Mouse (Mus musculus) ES-E14 (cell line): ENCODE results near the gene Gm5460. TPM values are rescaled to one million over a fixed set of nuclear protein-coding genes. Genes with fewer than 3 reads are reported as not detected.

Experiments used
- DNase-seq: peaks from one replicate; pipeline ENCODE4 v3.0.0-alpha.2; 2013; ENCODE audit warnings: low read depth, low spot score
- H3K27ac ChIP-seq: 2 replicates; pipeline ENCODE4 v1.5.1; 2012; ENCODE audit warnings: low read depth, mild to moderate bottlenecking, low read length, moderate library complexity, mixed read lengths; ENCODE audit not compliant: poor library complexity, insufficient read depth, severe bottlenecking
- H3K36me3 ChIP-seq: 2 replicates; pipeline ENCODE4 v1.6.1; 2012; ENCODE audit warnings: mild to moderate bottlenecking, low read length, moderate library complexity, mixed read lengths; ENCODE audit not compliant: control insufficient read depth, poor library complexity, insufficient read depth, severe bottlenecking
- H3K4me1 ChIP-seq, 2 experiments: fragments of 150-350 bp in 1 of 2; sonication (generic) in 1 of 2; 2 replicates each; pipeline ENCODE4 v1.6.1; 2012; ENCODE audit warnings: low read length in 2 of 2, mild to moderate bottlenecking in 1 of 2, mixed read lengths in 1 of 2; ENCODE audit not compliant: control insufficient read depth in 2 of 2, insufficient read depth in 2 of 2, poor library complexity in 1 of 2
- H3K4me3 ChIP-seq, 2 experiments: fragments of 150-350 bp in 1 of 2; sonication (generic) in 1 of 2; 2 replicates each; pipeline ENCODE4 v1.5.1; 2012; ENCODE audit warnings: low read length in 2 of 2, low read depth in 1 of 2, mild to moderate bottlenecking in 1 of 2, mixed read lengths in 1 of 2; ENCODE audit not compliant: insufficient read depth in 1 of 2, poor library complexity in 1 of 2, severe bottlenecking in 1 of 2
- H3K9ac ChIP-seq: 2 replicates; pipeline ENCODE4 v1.6.1; 2012; ENCODE audit warnings: low read depth, mild to moderate bottlenecking, low read length, mixed read lengths; ENCODE audit not compliant: poor library complexity, insufficient read depth, severe bottlenecking
- H3K9me3 ChIP-seq: fragments of 150-350 bp; sonication (generic); 2 replicates; pipeline ENCODE4 v1.6.1; 2012; ENCODE audit warnings: low read depth, mild to moderate bottlenecking, low read length; ENCODE audit not compliant: control insufficient read depth, insufficient read depth
- CHD2 ChIP-seq: IDR thresholded peaks from 2 replicates; pipeline ENCODE4 v1.6.1; 2014; ENCODE audit warnings: mild to moderate bottlenecking, low read depth, low read length, inconsistent platforms
- HCFC1 ChIP-seq: IDR thresholded peaks from 2 replicates; pipeline ENCODE4 v1.6.1; 2012; ENCODE audit warnings: low read length, inconsistent platforms, borderline replicate concordance; ENCODE audit not compliant: insufficient read depth
- MAFK ChIP-seq: IDR thresholded peaks from 2 replicates; pipeline ENCODE4 v1.6.1; 2014; ENCODE audit warnings: mild to moderate bottlenecking, low read depth, low read length, inconsistent platforms; ENCODE audit not compliant: insufficient read depth
- ZC3H11A ChIP-seq: IDR thresholded peaks from 2 replicates; pipeline ENCODE4 v1.6.1; 2012; ENCODE audit warnings: low read depth, mild to moderate bottlenecking, inconsistent platforms, low read length, borderline replicate concordance
- ZNF384 ChIP-seq: IDR thresholded peaks from 2 replicates; pipeline ENCODE4 v1.6.1; 2012; ENCODE audit warnings: low read depth, low read length, inconsistent platforms
- in situ Hi-C, 2 experiments: fragments of 600-800 bp; cut with MboI; formaldehyde crosslinking; loops; one replicate each; pipeline ENCODE4 v1.15.1; 2025; ENCODE audit warnings: low sequenced_read_pairs in 2 of 2, inconsistent platforms in 1 of 2; ENCODE audit not compliant: unreplicated experiment in 2 of 2
- total RNA-seq: library from RNA; depleted of rRNA; stranded (reverse); fragments of 300-350 nt; gene quantifications from 2 replicates; pipeline ENCODE4 v1.2.3, GENCODE M21; 2012

Gene Gm5460
- total RNA-seq, 1 experiment: not detected

GRCm38 (mm10) chr14:34000076-34000475, 16.5 kb upstream of the Gm5460 start:
- no peak overlapping the region for H3K27ac ChIP-seq
- H3K4me3 ChIP-seq: no peak overlapping the region
- no peaks in the 10 kb centered on the region for H3K4me1 ChIP-seq
- in situ Hi-C loops: no loop called here
- no peak for TF ChIP-seq ZC3H11A
- no peak for TF ChIP-seq CHD2
- no peak for TF ChIP-seq ZNF384
- TF ChIP-seq HCFC1: no peak
- no peak for TF ChIP-seq MAFK
- no peaks in the 10 kb centered on the region for H3K9me3 ChIP-seq
- DNase-seq: no peak
- H3K36me3 ChIP-seq: no peaks in the 10 kb centered on the region
- H3K9ac ChIP-seq: no peak overlapping the region

DNA sequence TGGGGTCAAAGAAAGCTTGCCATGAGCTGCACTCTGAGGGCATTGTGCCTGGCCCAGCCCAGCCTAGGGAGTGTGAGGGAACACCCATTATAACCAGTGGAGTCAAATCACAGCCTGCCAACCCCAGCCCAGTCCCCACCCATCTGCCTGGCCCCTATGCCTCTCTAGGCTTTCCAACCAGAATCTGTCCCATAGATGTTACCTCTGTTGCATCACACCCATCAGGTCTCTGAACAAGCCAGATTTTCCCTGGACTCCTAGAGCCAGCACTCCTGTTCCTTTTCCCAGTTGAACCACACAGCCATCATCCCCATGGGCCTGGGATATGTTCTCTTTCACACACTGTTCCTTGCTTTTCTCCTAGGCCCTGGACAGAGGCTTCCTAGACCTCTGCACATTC, 15.1 kb upstream of the Gm5460 start:
- Histone ChIP-seq H3K36me3 (no peaks in the 10 kb centered on the region), H3K27ac (no peak overlapping the region), H3K9ac (no peak overlapping the region), H3K9me3 (no peaks in the 10 kb centered on the region), H3K4me3 (no peak overlapping the region), H3K4me1 (no peaks in the 10 kb centered on the region)
- no peak for DNase-seq
- in situ Hi-C loops: no loop called here
- no peak for TF ChIP-seq MAFK
- TF ChIP-seq ZNF384: no peak
- no peak for TF ChIP-seq CHD2
- no peak for TF ChIP-seq HCFC1
- no peak for TF ChIP-seq ZC3H11A

DNA sequence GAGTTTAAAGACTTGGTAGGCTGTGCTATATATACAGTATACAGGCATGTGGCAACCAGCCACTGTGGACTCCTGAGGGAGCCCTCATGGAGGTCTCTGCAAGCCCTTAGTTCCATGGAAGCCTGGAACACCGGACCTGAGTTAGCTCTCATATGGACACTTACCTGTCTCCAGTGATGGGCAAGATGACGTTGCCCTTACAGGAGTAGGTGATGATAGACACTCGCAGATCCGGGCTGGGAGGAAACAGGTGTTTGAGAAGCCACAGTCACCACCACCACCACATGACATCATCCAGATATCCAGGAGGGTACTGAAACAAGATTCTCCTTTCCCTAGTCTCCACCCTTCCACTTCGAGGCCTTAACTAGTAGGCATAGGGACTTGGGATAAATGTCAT, 14.2 kb upstream of the Gm5460 start:
- no peaks in the 10 kb centered on the region for H3K4me1 ChIP-seq
- no peak overlapping the region for H3K9ac ChIP-seq
- TF ChIP-seq ZNF384 (no peak), MAFK (no peak), ZC3H11A (no peak), HCFC1 (no peak), CHD2 (no peak)
- H3K9me3 ChIP-seq: no peaks in the 10 kb centered on the region
- H3K36me3 ChIP-seq: no peaks in the 10 kb centered on the region
- H3K4me3 ChIP-seq: no peak overlapping the region
- H3K27ac ChIP-seq: no peak overlapping the region
- no peak for DNase-seq
- in situ Hi-C loops: no loop called here

DNA sequence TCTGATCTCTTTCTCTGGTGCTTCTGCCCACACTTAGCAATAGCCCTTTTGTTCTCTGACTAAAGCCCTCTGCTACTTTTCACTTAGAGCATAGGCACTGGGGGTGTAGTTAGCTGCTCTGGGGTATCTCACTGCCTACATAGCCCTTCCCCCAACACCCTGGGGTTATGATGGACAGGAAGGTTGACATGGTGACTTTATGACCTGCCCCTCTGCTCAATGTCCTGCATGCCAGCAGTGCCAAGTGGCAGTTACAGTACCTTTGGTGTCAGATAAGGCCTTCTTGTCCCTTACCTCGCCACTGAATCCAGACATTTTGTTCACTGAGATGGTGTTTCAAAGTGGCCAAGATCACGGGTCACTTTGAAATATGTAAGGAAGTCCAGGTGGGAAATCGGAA, 1.5 kb upstream of the Gm5460 start, which contains the start of gene Gm30083:
Gene Gm30083 (minus strand): TSS at position 120 of the 400 bp plus-strand sequence.
- in situ Hi-C loops: no loop called here
- Histone ChIP-seq H3K4me1 (no peaks in the 10 kb centered on the region), H3K9ac (no peak within 1 kb of the TSS), H3K4me3 (no peak within 1 kb of the TSS), H3K9me3 (no peaks in the 10 kb centered on the region), H3K36me3 (no peaks in the 10 kb centered on the region), H3K27ac (no peak within 1 kb of the TSS)
- TF ChIP-seq HCFC1 (no peak), ZNF384 (no peak), CHD2 (no peak), MAFK (no peak)
- DNase-seq: no peak

- Histone ChIP-seq H3K4me1 (no peaks in the 10 kb centered on the region), H3K4me3 (no peak overlapping the region), H3K27ac (no peak overlapping the region), H3K36me3 (no peaks in the 10 kb centered on the region), H3K9ac (no peak overlapping the region), H3K9me3 (no peaks in the 10 kb centered on the region)
- in situ Hi-C loops: no loop called here
- no peak for TF ChIP-seq CHD2
- TF ChIP-seq HCFC1: no peak
- no peak for DNase-seq
Observed at GRCm38 (mm10) chr14:34016938-34017337, 380 bp downstream of the Gm5460 start.
